Mouse (Mus musculus) heart, adult 2 months (tissue): ENCODE measurements around the gene Olfr1107.

Source experiments
- CTCF ChIP-seq: fragments of 200-600 bp; IDR thresholded peaks from 2 replicates; pipeline ENCODE4 v1.8.1; 2022; ENCODE audit warnings: antibody characterized with exemption, mild to moderate bottlenecking, moderate library complexity
- POLR2A ChIP-seq: fragments of 200-500 bp; IDR thresholded peaks from 2 replicates; pipeline ENCODE4 v1.6.1; 2011; ENCODE audit warnings: mild to moderate bottlenecking, low read depth, low read length, control low read depth; ENCODE audit not compliant: insufficient read depth

DNA sequence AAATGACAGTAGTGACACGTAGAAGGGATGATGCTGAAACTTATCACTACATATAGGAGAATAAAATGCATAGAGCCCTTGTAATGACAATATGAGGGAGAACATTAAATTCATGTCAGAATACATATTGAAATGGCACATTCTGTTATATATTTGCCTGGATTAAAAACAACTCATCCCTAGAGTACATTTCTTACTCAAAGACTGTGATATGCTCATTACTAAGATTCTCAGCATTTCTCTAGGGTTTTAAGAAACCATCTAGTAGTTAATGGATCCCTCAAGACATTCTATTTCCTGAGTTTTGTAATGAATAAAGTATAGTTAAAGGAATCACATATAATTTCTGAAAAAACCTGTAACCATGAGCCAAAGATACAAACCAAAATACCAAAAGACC, 23.4 kb downstream of the Olfr1107 start, which contains the start of gene Olfr1106:
- TF ChIP-seq CTCF, result no peak
- no peak for TF ChIP-seq POLR2A
